Mouse (Mus musculus) kidney, postnatal 0 days (tissue): ENCODE measurements around the gene Bcan. TPM values are rescaled to one million over a fixed set of nuclear protein-coding genes. Genes with fewer than 3 reads are reported as not detected.
A peak's percentile ranks its signal among the peaks of the same experiment; 100 is the strongest.

Experiments
- ATAC-seq: fragments of 200-750 bp; cut with Nextera tagmentation; replicated peaks from 2 replicates; pipeline ENCODE4 v1.8.0; 2017; ENCODE audit warnings: low read depth, moderate number of reproducible peaks, moderate TSS enrichment, moderate library complexity; ENCODE audit not compliant: low FRiP score
- DNase-seq: peaks from one replicate; pipeline ENCODE4 v3.0.0-alpha.2; 2016; ENCODE audit warnings: low spot score
- H3K27ac ChIP-seq: fragments of 300-500 bp; sonication (generic); 2 replicates; pipeline ENCODE4 v1.5.1; 2014; ENCODE audit warnings: mild to moderate bottlenecking
- H3K27me3 ChIP-seq: fragments of 300-500 bp; sonication (generic); 2 replicates; pipeline ENCODE4 v1.6.1; 2014; ENCODE audit warnings: low read length, mixed read lengths; ENCODE audit not compliant: insufficient read depth
- H3K36me3 ChIP-seq: fragments of 300-500 bp; sonication (generic); 2 replicates; pipeline ENCODE4 v1.6.1; 2014; ENCODE audit warnings: low read length, mixed read lengths; ENCODE audit not compliant: insufficient read depth
- H3K4me1 ChIP-seq: fragments of 300-500 bp; sonication (generic); replicated peaks from 2 replicates; pipeline ENCODE4 v1.6.1; 2014; ENCODE audit warnings: antibody characterized with exemption, low read length, mixed read lengths; ENCODE audit not compliant: insufficient read depth
- H3K4me2 ChIP-seq: fragments of 300-500 bp; sonication (generic); 2 replicates; pipeline ENCODE4 v1.6.1; 2014; ENCODE audit warnings: mild to moderate bottlenecking, low read length, moderate library complexity, mixed read lengths
- H3K4me3 ChIP-seq: fragments of 300-500 bp; sonication (generic); replicated peaks from 2 replicates; pipeline ENCODE4 v1.5.1; 2014; ENCODE audit warnings: low read depth, low read length
- H3K9ac ChIP-seq: fragments of 300-500 bp; sonication (generic); 2 replicates; pipeline ENCODE4 v1.6.1; 2014; ENCODE audit warnings: low read depth, low read length
- H3K9me3 ChIP-seq: fragments of 300-500 bp; sonication (generic); replicated peaks from 2 replicates; pipeline ENCODE4 v1.6.1; 2016; ENCODE audit warnings: low read length, inconsistent platforms, mixed read lengths
- CTCF ChIP-seq: IDR thresholded peaks from 2 replicates; pipeline ENCODE4 v1.5.1; 2016; ENCODE audit warnings: antibody characterized with exemption, low read depth, mild to moderate bottlenecking, moderate library complexity
- WGBS: fragments of 180-500 bp; shearing (Covaris S2); extraction: QIAGEN DNeasy Blood & Tissue Kit; methylation state at CpG from one replicate; pipeline ENCODE4 v1.1.7; 2014; 5-methylcytosine and 5-hydroxymethylcytosine counted together
- polyA plus RNA-seq: library from polyadenylated mRNA; unstranded; fragments of >200 nt; fragmentation: Nextera tagmentation; extraction: Ambion mirVana; gene quantifications from 2 replicates; pipeline ENCODE4 v1.2.1, GENCODE M21; 2015

The Bcan gene
- polyA plus RNA-seq, 1 experiment from 2014 or later, result not detected

DNA sequence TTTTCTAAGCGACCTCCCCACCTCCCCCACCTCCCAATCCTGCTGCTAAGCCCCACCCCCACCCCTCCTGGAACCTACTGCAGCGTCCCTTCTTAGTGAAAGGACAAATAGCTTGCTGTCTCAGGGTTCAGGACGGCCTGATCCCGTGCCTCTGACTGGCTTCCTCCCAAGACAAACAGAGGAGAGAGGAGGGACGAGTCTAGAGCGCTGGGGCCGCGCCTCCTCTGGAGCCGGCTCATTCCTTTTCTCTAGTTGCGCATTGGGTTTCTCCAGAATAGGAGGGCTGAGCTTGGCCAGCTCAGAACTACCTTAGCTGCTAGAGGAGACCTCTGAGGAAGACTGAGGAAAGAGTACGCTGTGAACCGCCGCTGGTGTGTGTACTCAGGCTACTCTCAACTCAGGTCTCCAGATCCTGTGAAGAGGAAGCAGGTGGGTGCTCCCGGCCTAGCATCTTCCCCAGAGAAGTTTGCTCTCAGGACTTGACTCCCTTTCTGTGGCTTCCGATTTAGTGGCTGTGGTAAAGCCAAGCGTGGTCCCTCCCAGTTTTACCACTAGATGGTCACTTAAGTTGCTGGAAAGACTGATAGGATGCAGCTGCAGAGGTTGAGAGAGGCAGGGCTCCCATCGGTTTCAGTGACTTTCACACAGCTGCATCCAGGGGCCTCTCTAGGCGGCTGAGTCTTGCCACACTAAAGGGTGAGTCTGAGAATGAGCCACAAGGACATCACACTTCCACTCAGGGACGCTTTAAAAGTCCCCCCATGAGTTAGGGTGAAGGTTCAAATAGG lies 30.8 kb upstream of the Bcan start:
- H3K27ac ChIP-seq, result no peak overlapping the region
- no peak for ATAC-seq
- H3K4me1 ChIP-seq, result no peaks in the 10 kb centered on the region
- no peaks in the 10 kb centered on the region for H3K36me3 ChIP-seq
- H3K9me3 ChIP-seq, result no peaks in the 10 kb centered on the region
- 0 out of 2 replicates have a peak overlapping the region, but pooled peaks have one; percentile 11 for H3K4me2 ChIP-seq
- no peak for TF ChIP-seq CTCF
- no peak overlapping the region for H3K9ac ChIP-seq
- 11% methylated on average over 19 of the region's 19 CpGs for WGBS
- 0 out of 2 replicates have a peak, but pooled peaks cover 7% of the 10 kb centered on the region for H3K27me3 ChIP-seq
- peak; percentile 63 for DNase-seq
- H3K4me3 ChIP-seq, result no peak overlapping the region

DNA sequence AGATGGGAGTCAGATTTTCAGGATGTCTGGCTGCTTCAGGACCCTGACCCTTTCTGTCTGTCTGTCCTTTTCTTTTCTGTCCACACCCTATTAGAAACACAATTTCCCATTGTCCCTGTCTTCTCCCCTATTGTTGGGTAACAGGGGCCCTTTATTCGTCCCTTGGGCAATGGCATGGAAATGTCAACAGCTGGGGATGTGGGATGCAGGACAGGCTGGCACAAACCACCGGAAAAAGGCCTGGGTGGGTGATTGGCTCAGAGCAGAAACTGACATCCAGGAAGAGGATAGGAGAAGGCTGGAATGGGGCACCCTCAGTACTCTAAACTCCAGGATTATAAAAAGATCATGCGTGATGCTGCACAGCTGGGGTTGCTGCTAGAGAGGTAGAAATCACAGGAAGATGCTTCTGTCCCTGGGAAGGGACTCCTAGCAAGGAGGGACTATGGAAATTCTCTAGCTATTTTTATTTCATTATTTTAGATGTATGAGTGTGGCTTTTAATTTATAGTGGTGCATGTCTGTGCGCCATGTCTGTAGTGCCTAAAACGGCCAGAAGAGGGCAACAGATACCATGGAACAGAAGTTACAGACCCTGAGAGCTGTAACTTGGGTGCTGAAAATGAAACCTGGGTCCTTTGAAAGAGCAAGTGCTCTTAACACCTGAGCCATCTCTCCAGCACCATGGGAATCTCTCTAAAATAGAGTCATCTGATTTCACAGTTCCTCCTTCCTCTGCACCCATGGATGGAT lies 27.6 kb upstream of the Bcan start, which contains the start of gene Hapln2:
TSS of gene Hapln2 (minus strand) at position 150 of the 753 bp plus-strand sequence.
- H3K4me1 ChIP-seq, result peaks cover 13% of the 10 kb centered on the region
- no peaks in the 10 kb centered on the region for H3K36me3 ChIP-seq
- no peak within 1 kb of the TSS for H3K27ac ChIP-seq
- ATAC-seq (no peak), DNase-seq (no peak)
- H3K4me2 ChIP-seq, result no peak within 1 kb of the TSS
- no peak within 1 kb of the TSS for H3K4me3 ChIP-seq
- H3K9me3 ChIP-seq, result no peaks in the 10 kb centered on the region
- TF ChIP-seq CTCF, result peak; percentile 60
- H3K9ac ChIP-seq, result no peak within 1 kb of the TSS
- peaks cover 34% of the 10 kb centered on the region for H3K27me3 ChIP-seq
- WGBS, result 43% methylated on average over 5 of the region's 5 CpGs

- peaks cover 18% of the 10 kb centered on the region for H3K4me1 ChIP-seq
- H3K36me3 ChIP-seq, result no peaks in the 10 kb centered on the region
- no peak overlapping the region for H3K27ac ChIP-seq
- H3K4me2 ChIP-seq, result no peak overlapping the region
- ATAC-seq (no peak), DNase-seq (no peak)
- H3K27me3 ChIP-seq, result peaks cover 40% of the 10 kb centered on the region
- no peak overlapping the region for H3K4me3 ChIP-seq
- TF ChIP-seq CTCF, result no peak
- H3K9ac ChIP-seq, result no peak overlapping the region
- no peaks in the 10 kb centered on the region for H3K9me3 ChIP-seq
- WGBS, result 58% methylated on average over 7 of the region's 7 CpGs
Measured at GRCm38 (mm10) chr3:88026823-88027222, 26.8 kb upstream of the Bcan start.

DNA sequence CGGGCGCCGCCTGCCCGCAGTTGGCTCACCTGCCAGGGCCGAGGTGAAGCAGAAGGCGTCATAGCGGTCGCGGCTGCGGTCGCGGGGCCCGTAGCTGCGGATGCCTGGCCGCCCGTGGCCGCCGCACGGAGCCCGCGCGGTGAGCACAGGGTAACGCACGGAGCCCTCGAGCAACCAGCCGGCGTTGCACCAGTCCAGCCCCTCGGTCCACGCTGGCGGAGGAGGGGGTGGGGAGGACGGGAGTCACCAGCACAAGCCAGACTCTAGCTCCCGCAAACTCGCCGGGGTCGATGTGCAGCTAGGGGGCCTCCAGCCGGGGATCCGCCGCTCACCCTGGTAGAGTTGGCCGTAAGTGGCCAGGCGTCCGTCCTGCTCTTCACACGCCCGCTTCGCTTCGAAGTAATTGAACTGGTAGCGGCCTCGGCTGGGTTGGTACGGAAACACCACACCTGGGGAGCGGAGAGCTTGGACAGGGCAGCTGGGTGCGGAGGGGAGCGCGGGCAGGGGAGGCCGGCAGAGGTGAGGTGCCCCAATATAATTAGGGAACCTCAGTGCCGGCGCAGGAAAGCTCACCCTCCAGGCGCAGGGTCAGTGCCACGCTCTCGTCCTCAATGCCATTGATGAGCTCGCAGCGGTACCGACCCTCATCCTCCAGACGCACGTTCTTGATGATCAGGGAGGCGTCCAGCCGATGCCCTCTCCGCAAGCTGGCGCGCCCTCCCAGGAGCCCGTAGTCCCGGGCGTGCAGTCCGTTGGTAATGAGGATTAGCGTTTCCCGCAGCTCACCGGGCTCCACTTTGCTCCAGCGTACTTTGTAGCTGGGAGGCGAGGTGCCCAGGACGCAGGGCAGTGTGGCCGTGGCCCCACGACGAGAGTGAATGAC lies 23.4 kb upstream of the Bcan start:
- ATAC-seq (peak; percentile 75; the same call in 1 of the 2 replicates), DNase-seq (peak; percentile 18)
- TF ChIP-seq CTCF, result no peak
- WGBS, result under 1% methylated on average over 79 of the region's 81 CpGs
- Histone ChIP-seq H3K27me3 (peaks cover 60% of the 10 kb centered on the region), H3K4me2 (peak overlapping the region; percentile 96), H3K27ac (no peak overlapping the region), H3K36me3 (no peaks in the 10 kb centered on the region), H3K9ac (peak overlapping the region; percentile 31), H3K4me1 (peaks cover 18% of the 10 kb centered on the region), H3K9me3 (no peaks in the 10 kb centered on the region), H3K4me3 (peak overlapping the region; percentile 48)

GRCm38 (mm10) chr3:88022322-88023191 lies 22.5 kb upstream of the Bcan start:
- DNase-seq, result peak; percentile 93
- Histone ChIP-seq H3K36me3 (no peaks in the 10 kb centered on the region), H3K27ac (no peak overlapping the region), H3K9me3 (no peaks in the 10 kb centered on the region), H3K9ac (peak overlapping the region; percentile 31), H3K27me3 (peaks cover 60% of the 10 kb centered on the region), H3K4me2 (peak overlapping the region; percentile 96), H3K4me3 (peak overlapping the region; percentile 48), H3K4me1 (peaks cover 18% of the 10 kb centered on the region)
- TF ChIP-seq CTCF, result no peak
- peak; percentile 93 for ATAC-seq
- WGBS, result under 1% methylated on average over 65 of the region's 66 CpGs
